Mouse (Mus musculus) bone marrow, adult 2 months (tissue): Measurements from ENCODE around the gene Sema6b. TPM values are rescaled to one million over a fixed set of nuclear protein-coding genes. Genes with fewer than 3 reads are reported as not detected.

Experiments used
- H3K27ac ChIP-seq: fragments of 200-500 bp; 2 replicates; pipeline ENCODE4 v1.5.1; 2012; ENCODE audit warnings: low read depth, mild to moderate bottlenecking, control low read depth, inconsistent platforms, low read length; ENCODE audit not compliant: control insufficient read depth, poor library complexity, insufficient read depth
- H3K4me1 ChIP-seq: fragments of 200-500 bp; 2 replicates; pipeline ENCODE4 v1.6.1; 2011; ENCODE audit warnings: low read length; ENCODE audit not compliant: control insufficient read depth, insufficient read depth
- H3K4me3 ChIP-seq: fragments of 200-500 bp; replicated peaks from 2 replicates; pipeline ENCODE3; 2011; ENCODE audit warnings: mild to moderate bottlenecking, low read depth, low read length, control low read depth; ENCODE audit not compliant: control insufficient read depth
- CTCF ChIP-seq: fragments of 200-500 bp; IDR thresholded peaks from 2 replicates; pipeline ENCODE4 v1.5.1; 2011; ENCODE audit warnings: low read length, control low read depth; ENCODE audit not compliant: control insufficient read depth, insufficient read depth
- POLR2A ChIP-seq: fragments of 200-500 bp; IDR thresholded peaks from 2 replicates; pipeline ENCODE4 v1.6.1; 2011; ENCODE audit warnings: low read depth, mild to moderate bottlenecking, control low read depth, low read length, borderline replicate concordance; ENCODE audit not compliant: control insufficient read depth
- WGBS: fragments of 180-500 bp; shearing (Covaris S2); methylation state at CpG from one replicate; pipeline ENCODE4 v1.1.7; 2018; 5-methylcytosine and 5-hydroxymethylcytosine counted together
- polyA plus RNA-seq: library from polyadenylated mRNA; stranded (reverse); fragments of >200 nt; gene quantifications from 2 replicates; pipeline ENCODE4 v1.2.4, GENCODE M21; 2011; ENCODE audit warnings: low replicate concordance; ENCODE audit not compliant: missing spikeins, insufficient read depth, insufficient read length

Gene Sema6b
- polyA plus RNA-seq, 1 experiment: 3.2 TPM

DNA sequence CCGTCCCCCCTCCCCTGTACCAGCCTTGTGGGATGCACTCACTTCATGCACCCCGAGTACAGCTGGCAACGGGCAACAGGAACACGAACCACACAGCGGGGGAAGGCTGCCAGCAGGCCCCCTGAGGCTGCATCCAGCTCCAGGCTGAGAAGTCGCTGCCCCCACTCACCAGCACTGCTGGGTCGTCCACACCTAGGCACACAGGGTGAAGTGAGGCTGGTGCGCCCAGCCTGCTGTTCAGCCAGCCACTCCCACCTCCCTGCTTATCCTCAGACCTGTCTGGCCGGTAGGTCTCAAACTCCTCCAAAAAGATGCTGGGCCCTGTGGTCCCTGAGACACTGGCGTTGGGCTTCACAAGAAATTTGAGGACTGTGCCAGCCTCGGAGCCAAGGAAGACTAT, 14.0 kb downstream of the Sema6b start:
- 81% methylated on average over 11 of the region's 11 CpGs for WGBS
- TF ChIP-seq CTCF (no peak), POLR2A (no peak)
- Histone ChIP-seq H3K4me1 (peaks cover 4% of the 10 kb centered on the region), H3K4me3 (no peak overlapping the region), H3K27ac (no peak overlapping the region)

GRCm38 (mm10) chr17:56125276-56125630, 14.9 kb downstream of the Sema6b start:
- Histone ChIP-seq H3K4me1 (peaks cover 4% of the 10 kb centered on the region), H3K27ac (no peak overlapping the region), H3K4me3 (no peak overlapping the region)
- 89% methylated on average over 4 of the region's 4 CpGs for WGBS
- no peak for TF ChIP-seq POLR2A

DNA sequence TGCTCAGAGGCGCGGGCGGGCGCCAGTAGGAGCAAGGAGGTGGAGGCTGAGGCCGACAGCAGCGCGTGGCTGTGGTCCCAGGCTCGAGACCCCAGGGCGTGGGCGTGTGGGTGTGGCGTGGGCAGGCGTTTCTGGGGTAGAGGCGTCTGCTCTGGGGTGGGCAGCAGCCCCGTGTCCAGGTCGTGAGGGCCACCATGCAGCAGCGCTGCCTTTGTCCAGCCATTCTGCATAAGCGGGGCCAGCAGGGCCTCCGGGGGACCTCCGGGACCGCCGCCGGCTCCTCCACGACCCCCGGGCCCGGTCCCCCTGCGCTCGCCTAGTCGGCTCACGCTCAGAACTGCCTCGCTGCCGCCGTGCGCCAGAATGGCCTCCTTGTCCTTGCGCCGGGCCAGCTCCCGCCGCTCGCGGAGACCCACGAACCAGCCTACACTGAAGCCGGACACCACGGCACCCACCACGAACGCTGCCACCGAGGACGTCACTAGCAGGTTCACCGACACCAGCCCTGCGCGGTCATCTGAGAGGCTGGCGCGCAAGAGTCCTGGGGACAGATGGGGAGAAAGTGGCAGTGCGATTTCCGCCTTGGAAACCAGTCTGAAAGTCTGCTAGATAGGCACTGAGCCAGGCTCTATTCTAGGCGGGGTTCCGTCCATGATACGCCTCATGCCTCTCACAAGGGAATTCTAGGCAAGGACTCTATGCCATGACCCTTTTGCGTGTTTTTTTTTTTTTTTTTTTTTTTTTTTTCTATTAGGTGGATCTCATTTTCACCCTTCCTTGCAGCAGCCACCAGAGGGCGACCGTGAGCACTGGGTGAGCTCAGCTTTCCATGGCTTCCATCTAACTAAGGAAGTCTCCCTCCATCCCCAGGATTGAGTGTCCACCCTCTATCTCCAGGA, 15.5 kb downstream of the Sema6b start:
- Histone ChIP-seq H3K4me3 (peak overlapping the region; percentile 39), H3K4me1 (peaks cover 4% of the 10 kb centered on the region), H3K27ac (peak overlapping the region; percentile 23; the same call in 1 of the 2 replicates)
- WGBS: 56% methylated on average over 57 of the region's 59 CpGs
- TF ChIP-seq CTCF (peak; percentile 77), POLR2A (no peak)

DNA sequence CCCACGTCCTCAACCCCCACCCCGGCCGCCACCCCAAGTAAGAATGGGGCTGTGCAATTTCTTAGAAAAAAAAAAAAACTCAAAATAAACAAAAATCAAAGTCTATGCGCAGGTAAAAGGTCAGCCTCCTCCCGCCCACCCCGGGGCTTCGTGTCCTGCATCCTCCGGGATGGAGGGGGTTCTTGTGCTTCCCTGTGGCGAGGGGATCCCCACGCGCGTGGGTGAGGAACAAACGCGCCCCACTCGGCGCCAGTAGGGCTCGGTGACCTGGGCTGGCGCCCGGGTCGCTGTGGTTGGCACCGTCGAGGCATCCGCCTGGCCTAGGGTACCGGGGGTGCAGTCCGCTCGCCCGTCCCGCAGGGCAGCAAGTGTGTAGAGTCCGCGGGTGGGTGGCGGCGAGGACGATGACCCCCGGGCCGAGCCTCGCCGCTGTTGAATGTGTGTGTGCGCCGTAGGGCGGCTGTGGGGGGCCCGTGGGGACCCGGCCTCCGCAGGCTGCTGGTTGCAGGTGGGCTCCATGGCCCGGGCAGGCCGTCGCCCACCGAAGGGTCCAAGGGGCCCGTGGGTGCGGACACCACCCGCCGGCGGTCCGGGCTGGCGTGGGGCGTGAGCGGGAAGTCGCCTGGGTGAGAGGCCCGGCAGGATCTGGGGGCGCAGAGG, 16.3 kb downstream of the Sema6b start:
- Histone ChIP-seq H3K27ac (peak overlapping the region; percentile 23; the same call in 1 of the 2 replicates), H3K4me1 (peaks cover 4% of the 10 kb centered on the region), H3K4me3 (no peak overlapping the region)
- no peak for TF ChIP-seq CTCF
- TF ChIP-seq POLR2A: no peak
- WGBS: 74% methylated on average over 59 of the region's 59 CpGs

DNA sequence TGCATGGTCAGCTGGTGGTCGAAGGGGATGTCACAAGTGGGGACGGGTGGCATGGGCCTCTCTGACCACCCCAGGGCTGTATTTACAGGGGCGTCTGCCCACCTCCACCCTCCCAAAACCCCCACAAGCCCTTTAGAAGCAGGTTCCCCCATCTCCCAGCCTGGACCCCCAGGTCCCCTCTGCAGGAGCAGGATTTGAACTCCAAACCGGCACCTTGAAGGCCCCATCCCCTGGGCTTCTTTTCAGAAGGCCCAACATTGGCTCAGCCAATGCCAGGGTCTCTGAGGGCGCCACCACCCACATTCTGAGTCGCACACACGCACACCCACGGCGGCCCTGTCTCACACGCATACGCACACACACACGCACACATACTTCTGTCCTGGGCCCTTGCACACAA, 17.0 kb downstream of the Sema6b start:
- TF ChIP-seq CTCF (no peak), POLR2A (no peak)
- peaks cover 1% of the 10 kb centered on the region; the same call in 1 of the 2 replicates for H3K4me1 ChIP-seq
- WGBS: 89% methylated on average over 12 of the region's 12 CpGs
- no peak overlapping the region for H3K4me3 ChIP-seq
- H3K27ac ChIP-seq: no peak overlapping the region

GRCm38 (mm10) chr17:56121826-56122225, 18.3 kb downstream of the Sema6b start, which contains the start of gene Lrg1:
Gene Lrg1, minus strand, starts transcription at chr17:56122001.
- TF ChIP-seq CTCF (no peak), POLR2A (no peak)
- Histone ChIP-seq H3K4me3 (peak within 1 kb of the TSS; percentile 74), H3K27ac (peak within 1 kb of the TSS; percentile 68), H3K4me1 (peaks cover 1% of the 10 kb centered on the region; the same call in 1 of the 2 replicates)
- WGBS: 30% methylated on average over 2 of the region's 2 CpGs

- 4% methylated on average over 66 of the region's 66 CpGs for WGBS
- H3K27ac ChIP-seq: peak overlapping the region; percentile 40
- no peak; the same call in 1 of the 2 replicates for TF ChIP-seq POLR2A
- TF ChIP-seq CTCF: no peak
- H3K4me1 ChIP-seq: peaks cover 1% of the 10 kb centered on the region; the same call in 1 of the 2 replicates
- peak overlapping the region; percentile 68 for H3K4me3 ChIP-seq
Measured at GRCm38 (mm10) chr17:56119981-56120880, 19.9 kb downstream of the Sema6b start.

- no peak for TF ChIP-seq CTCF
- TF ChIP-seq POLR2A: no peak
- Histone ChIP-seq H3K27ac (no peak overlapping the region), H3K4me3 (peak overlapping the region; percentile 68), H3K4me1 (peaks cover 1% of the 10 kb centered on the region; the same call in 1 of the 2 replicates)
- WGBS: 32% methylated on average over 12 of the region's 12 CpGs
Measured at GRCm38 (mm10) chr17:56119431-56119830, 20.7 kb downstream of the Sema6b start.
